Mouse (Mus musculus) 416B (cell line): ENCODE measurements around the gene Snrnp40.

ENCODE experiments used
- DNase-seq: peaks from one replicate; pipeline ENCODE4 v3.0.0; 2011; ENCODE audit warnings: low read depth

Gene Snrnp40

GRCm38 (mm10) chr4:130359486-130360237 is at the start of gene Snrnp40, which contains the start of gene Zcchc17:
Gene Snrnp40, plus strand, starts transcription at chr4:130360132.
Gene Zcchc17, minus strand, starts transcription at chr4:130359943.
- peak; percentile 99 for DNase-seq

GRCm38 (mm10) chr4:130312526-130312925 is 47.4 kb upstream of the Snrnp40 start:
- DNase-seq = no peak

- no peak for DNase-seq
Observed at GRCm38 (mm10) chr4:130313552-130313951, 46.4 kb upstream of the Snrnp40 start.

- no peak for DNase-seq
Observed at GRCm38 (mm10) chr4:130315771-130316527, 44.0 kb upstream of the Snrnp40 start.

- DNase-seq = no peak
Observed at GRCm38 (mm10) chr4:130316691-130317090, 43.2 kb upstream of the Snrnp40 start.

- DNase-seq = no peak
Observed at GRCm38 (mm10) chr4:130318122-130318521, 41.8 kb upstream of the Snrnp40 start.

GRCm38 (mm10) chr4:130319564-130319963 is 40.4 kb upstream of the Snrnp40 start:
- DNase-seq = no peak

GRCm38 (mm10) chr4:130321640-130322039 is 38.3 kb upstream of the Snrnp40 start:
- no peak for DNase-seq

GRCm38 (mm10) chr4:130322567-130322966 is 37.4 kb upstream of the Snrnp40 start:
- no peak for DNase-seq

GRCm38 (mm10) chr4:130323165-130323564 is 36.8 kb upstream of the Snrnp40 start:
- DNase-seq = no peak

- no peak for DNase-seq
Observed at GRCm38 (mm10) chr4:130323607-130324006, 36.3 kb upstream of the Snrnp40 start.

- no peak for DNase-seq
Observed at GRCm38 (mm10) chr4:130325446-130325845, 34.5 kb upstream of the Snrnp40 start.

- DNase-seq = no peak
Observed at GRCm38 (mm10) chr4:130327366-130327765, 32.6 kb upstream of the Snrnp40 start.

GRCm38 (mm10) chr4:130335867-130336266 is 24.1 kb upstream of the Snrnp40 start:
- no peak for DNase-seq

- DNase-seq = peak; percentile 81
Observed at GRCm38 (mm10) chr4:130341691-130342090, 18.2 kb upstream of the Snrnp40 start.

GRCm38 (mm10) chr4:130349666-130350065 is 10.3 kb upstream of the Snrnp40 start:
- peak; percentile 16 for DNase-seq

GRCm38 (mm10) chr4:130350690-130351422 is 9.1 kb upstream of the Snrnp40 start:
- DNase-seq = no peak

GRCm38 (mm10) chr4:130352588-130352987 is 7.3 kb upstream of the Snrnp40 start:
- no peak for DNase-seq

- DNase-seq = peak; percentile 31
Observed at GRCm38 (mm10) chr4:130357946-130358345, 2.0 kb upstream of the Snrnp40 start.

GRCm38 (mm10) chr4:130360238-130360590 is 282 bp downstream of the Snrnp40 start:
- no peak for DNase-seq

GRCm38 (mm10) chr4:130376675-130377074 is 16.7 kb downstream of the Snrnp40 start:
- DNase-seq = peak; percentile 43

- no peak for DNase-seq
Observed at GRCm38 (mm10) chr4:130377500-130377899, 17.6 kb downstream of the Snrnp40 start.

GRCm38 (mm10) chr4:130379181-130379580 is 19.2 kb downstream of the Snrnp40 start:
- no peak for DNase-seq
